Mouse (Mus musculus) MEL (cell line): ENCODE measurements at regions not wholly inside any gene's neighbourhood (a gene's known extent, or its start where the extent isn't known, plus 50 kb on each side); places are given as distances from the start of the nearest gene placed in this dataset.

ENCODE experiments used
- DNase-seq: peaks from one replicate; pipeline ENCODE4 v3.0.0; 2011; ENCODE audit warnings: low read depth, low spot score
- H3K27ac ChIP-seq: 2 replicates; pipeline ENCODE4 v1.5.1; 2012; ENCODE audit warnings: low read depth, mild to moderate bottlenecking, control low read depth, low read length, moderate library complexity; ENCODE audit not compliant: control insufficient read depth
- H3K27me3 ChIP-seq, 2 experiments: fragments of 150-350 bp in 1 of 2; sonication (generic) in 1 of 2; 2 replicates each; pipeline ENCODE4 v1.6.1; 2012; ENCODE audit warnings: low read length in 2 of 2, mild to moderate bottlenecking in 2 of 2, improper control_type of control experiment in 1 of 2, moderate library complexity in 1 of 2; ENCODE audit not compliant: insufficient read depth in 2 of 2, control insufficient read depth in 1 of 2
- H3K36me3 ChIP-seq, 2 experiments: 2 replicates each; pipeline ENCODE4 v1.6.1; 2012 to 2014; ENCODE audit warnings: low read length in 2 of 2, improper control_type of control experiment in 1 of 2, inconsistent platforms in 1 of 2, mild to moderate bottlenecking in 1 of 2; ENCODE audit not compliant: insufficient read depth in 2 of 2, control insufficient read depth in 1 of 2
- H3K4me1 ChIP-seq, 2 experiments: fragments of 150-350 bp in 1 of 2; sonication (generic) in 1 of 2; 2 replicates each; pipeline ENCODE4 v1.6.1; 2012; ENCODE audit warnings: low read length in 2 of 2, improper control_type of control experiment in 1 of 2, mild to moderate bottlenecking in 1 of 2; ENCODE audit not compliant: insufficient read depth in 2 of 2, control insufficient read depth in 1 of 2
- H3K4me3 ChIP-seq, 2 experiments: fragments of 150-350 bp in 1 of 2; sonication (generic) in 1 of 2; 2 replicates each; pipeline ENCODE4 v1.5.1; 2012; ENCODE audit warnings: low read depth in 2 of 2, low read length in 2 of 2, mild to moderate bottlenecking in 2 of 2, moderate library complexity in 2 of 2, control low read depth in 1 of 2, improper control_type of control experiment in 1 of 2; ENCODE audit not compliant: control insufficient read depth in 1 of 2, insufficient read depth in 1 of 2
- H3K79me2 ChIP-seq: 2 replicates; pipeline ENCODE4 v1.6.1; 2012; ENCODE audit warnings: mild to moderate bottlenecking, low read length, moderate library complexity; ENCODE audit not compliant: control insufficient read depth, poor library complexity, insufficient read depth
- H3K9ac ChIP-seq: 2 replicates; pipeline ENCODE4 v1.6.1; 2012; ENCODE audit warnings: low read depth, mild to moderate bottlenecking, control low read depth, low read length, moderate library complexity; ENCODE audit not compliant: control insufficient read depth, poor library complexity, severe bottlenecking
- H3K9me3 ChIP-seq: fragments of 150-350 bp; sonication (generic); replicated peaks from 2 replicates; pipeline ENCODE4 v1.6.1; 2012; ENCODE audit warnings: mild to moderate bottlenecking, low read length, improper control_type of control experiment, moderate library complexity; ENCODE audit not compliant: insufficient read depth
- BHLHE40 ChIP-seq: IDR thresholded peaks from 2 replicates; pipeline ENCODE4 v1.6.1; 2012; ENCODE audit warnings: low read depth, mild to moderate bottlenecking, inconsistent platforms, low read length, improper control_type of control experiment, borderline replicate concordance
- CHD2 ChIP-seq: IDR thresholded peaks from 2 replicates; pipeline ENCODE4 v1.6.1; 2011; ENCODE audit warnings: low read length, improper control_type of control experiment
- E2F4 ChIP-seq: IDR thresholded peaks from 2 replicates; pipeline ENCODE4 v1.6.1; 2011; ENCODE audit warnings: low read depth, low read length, improper control_type of control experiment, borderline replicate concordance
- ETS1 ChIP-seq: IDR thresholded peaks from 2 replicates; pipeline ENCODE4 v1.6.1; 2012; ENCODE audit warnings: low read depth, mild to moderate bottlenecking, inconsistent platforms, low read length, improper control_type of control experiment, moderate library complexity
- GABPA ChIP-seq: IDR thresholded peaks from 2 replicates; pipeline ENCODE4 v1.6.1; 2012; ENCODE audit warnings: low read depth, mild to moderate bottlenecking, inconsistent platforms, low read length, improper control_type of control experiment, moderate library complexity
- GATA1 ChIP-seq: IDR thresholded peaks from 2 replicates; pipeline ENCODE4 v1.6.1; 2011; ENCODE audit warnings: low read depth, low read length, improper control_type of control experiment
- HCFC1 ChIP-seq: IDR thresholded peaks from 2 replicates; pipeline ENCODE4 v1.6.1; 2012; ENCODE audit warnings: low read depth, mild to moderate bottlenecking, inconsistent platforms, low read length, improper control_type of control experiment, moderate library complexity
- JUND ChIP-seq: IDR thresholded peaks from 2 replicates; pipeline ENCODE4 v1.6.1; 2011; ENCODE audit warnings: low read depth, mild to moderate bottlenecking, improper control_type of control experiment, low read length
- KAT2A ChIP-seq: conservative IDR thresholded peaks from 2 replicates; pipeline ENCODE4 v1.6.1; 2012; ENCODE audit warnings: low read depth, low read length, improper control_type of control experiment, inconsistent platforms
- MAX ChIP-seq: IDR thresholded peaks from 2 replicates; pipeline ENCODE4 v1.6.1; 2011; ENCODE audit warnings: low read length, improper control_type of control experiment
- MAZ ChIP-seq: IDR thresholded peaks from 2 replicates; pipeline ENCODE4 v1.6.1; 2012; ENCODE audit warnings: low read depth, mild to moderate bottlenecking, inconsistent platforms, low read length, improper control_type of control experiment
- MEF2A ChIP-seq: IDR thresholded peaks from 2 replicates; pipeline ENCODE4 v1.6.1; 2014; ENCODE audit warnings: low read depth, mild to moderate bottlenecking, inconsistent platforms, low read length, improper control_type of control experiment; ENCODE audit not compliant: poor library complexity, insufficient replicate concordance, severe bottlenecking; ENCODE audit errors: extremely low read depth
- MYB ChIP-seq: IDR thresholded peaks from 2 replicates; pipeline ENCODE4 v1.6.1; 2011; ENCODE audit warnings: mild to moderate bottlenecking, low read depth, low read length, improper control_type of control experiment
- POLR2A ChIP-seq, 2 experiments: IDR thresholded peaks; 2 replicates each; pipeline ENCODE4 v1.6.1; 2011 to 2012; ENCODE audit warnings: low read length in 2 of 2, mild to moderate bottlenecking in 2 of 2, control low read depth in 1 of 2, improper control_type of control experiment in 1 of 2, low read depth in 1 of 2, moderate library complexity in 1 of 2; ENCODE audit not compliant: control insufficient read depth in 1 of 2, insufficient read depth in 1 of 2, poor library complexity in 1 of 2
- RAD21 ChIP-seq: IDR thresholded peaks from 2 replicates; pipeline ENCODE4 v1.6.1; 2011; ENCODE audit warnings: mild to moderate bottlenecking, low read depth, low read length, improper control_type of control experiment
- RCOR1 ChIP-seq: IDR thresholded peaks from 2 replicates; pipeline ENCODE4 v1.6.1; 2012; ENCODE audit warnings: low read depth, mild to moderate bottlenecking, inconsistent platforms, low read length, improper control_type of control experiment
- SIN3A ChIP-seq: IDR thresholded peaks from 2 replicates; pipeline ENCODE4 v1.6.1; 2012; ENCODE audit warnings: low read length, improper control_type of control experiment, inconsistent platforms
- TAL1 ChIP-seq: IDR thresholded peaks from 2 replicates; pipeline ENCODE4 v1.6.1; 2012; ENCODE audit warnings: mild to moderate bottlenecking, inconsistent platforms, low read length, moderate library complexity, mixed read lengths
- UBTF ChIP-seq: IDR thresholded peaks from 2 replicates; pipeline ENCODE4 v1.6.1; 2012; ENCODE audit warnings: low read depth, mild to moderate bottlenecking, inconsistent platforms, low read length, improper control_type of control experiment, moderate library complexity, borderline replicate concordance; ENCODE audit not compliant: insufficient read depth
- ZMIZ1 ChIP-seq: IDR thresholded peaks from 2 replicates; pipeline ENCODE4 v1.6.1; 2012; ENCODE audit warnings: low read depth, mild to moderate bottlenecking, inconsistent platforms, low read length, improper control_type of control experiment, moderate library complexity
- ZNF384 ChIP-seq: IDR thresholded peaks from 2 replicates; pipeline ENCODE4 v1.6.1; 2012; ENCODE audit warnings: low read depth, mild to moderate bottlenecking, inconsistent platforms, low read length, improper control_type of control experiment

DNA sequence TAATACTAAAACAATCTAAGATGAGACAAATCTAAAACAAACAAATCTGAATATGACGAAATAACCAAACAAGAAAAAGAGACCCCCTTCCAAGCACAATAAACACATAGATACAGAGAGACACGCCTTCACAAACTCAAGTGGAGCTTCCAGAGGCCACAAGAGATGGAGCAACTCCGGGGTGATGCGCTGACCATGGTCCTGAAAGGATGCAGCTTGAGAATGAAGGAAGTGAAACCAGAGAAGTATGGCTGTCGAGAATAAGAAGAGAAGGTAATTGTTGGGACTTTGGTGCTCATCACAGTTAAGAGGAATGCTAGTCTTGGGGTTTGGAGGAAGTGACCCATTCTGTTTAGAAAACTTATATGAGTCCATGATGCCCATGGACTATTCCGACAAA, 173.1 kb downstream of the Olfm4 start:
- no peak overlapping the region for H3K4me3 ChIP-seq
- no peaks in the 10 kb centered on the region for H3K4me1 ChIP-seq
- no peak overlapping the region for H3K9ac ChIP-seq
- H3K27ac ChIP-seq = no peak overlapping the region
- H3K79me2 ChIP-seq = no peaks in the 10 kb centered on the region
- no peaks in the 10 kb centered on the region for H3K27me3 ChIP-seq
- peak; percentile 30; the same call in 1 of the 2 replicates for TF ChIP-seq SIN3A
- TF ChIP-seq ZMIZ1 = no peak
- DNase-seq = peak; percentile 73
- no peaks in the 10 kb centered on the region for H3K36me3 ChIP-seq
- no peaks in the 10 kb centered on the region for H3K9me3 ChIP-seq

DNA sequence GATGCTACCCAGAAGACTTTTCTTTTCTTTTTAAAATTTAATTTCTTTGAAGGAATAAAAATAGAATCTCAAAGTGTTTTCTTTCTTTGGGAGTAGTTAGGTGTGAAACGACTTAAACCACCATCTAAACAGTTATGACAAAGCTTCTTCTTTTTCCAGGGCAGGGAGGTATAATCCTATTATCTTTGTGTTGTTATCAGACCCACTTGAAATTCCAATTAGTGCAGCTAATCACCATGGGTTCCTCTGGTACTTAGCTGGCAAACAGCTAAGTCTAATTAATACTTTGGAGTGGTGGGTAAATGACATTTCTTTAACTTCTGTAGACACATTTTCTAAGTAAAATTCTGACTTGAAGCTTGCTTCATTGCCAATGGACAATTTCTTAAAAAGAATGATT, 185.3 kb downstream of the Olfm4 start:
- Histone ChIP-seq H3K4me3 (no peak overlapping the region), H3K36me3 (no peaks in the 10 kb centered on the region), H3K27ac (no peak overlapping the region), H3K79me2 (no peaks in the 10 kb centered on the region), H3K9ac (no peak overlapping the region), H3K27me3 (peaks cover 0 to 2% of the 10 kb centered on the region in 2 experiments; a peak in 1 of 4 replicates), H3K4me1 (no peaks in the 10 kb centered on the region), H3K9me3 (no peaks in the 10 kb centered on the region)
- no peak for DNase-seq
- TF ChIP-seq MEF2A (no peak), RCOR1 (no peak), ZMIZ1 (no peak), POLR2A (IDR thresholded peaks at IDR 0.05; ENCODE audit: control insufficient read depth in 1 of 2, insufficient read depth in 1 of 2, low read depth in 1 of 2, low read length in 2 of 2, poor library complexity in 1 of 2) (no peak), TAL1 (no peak), MAX (no peak), BHLHE40 (no peak)

DNA sequence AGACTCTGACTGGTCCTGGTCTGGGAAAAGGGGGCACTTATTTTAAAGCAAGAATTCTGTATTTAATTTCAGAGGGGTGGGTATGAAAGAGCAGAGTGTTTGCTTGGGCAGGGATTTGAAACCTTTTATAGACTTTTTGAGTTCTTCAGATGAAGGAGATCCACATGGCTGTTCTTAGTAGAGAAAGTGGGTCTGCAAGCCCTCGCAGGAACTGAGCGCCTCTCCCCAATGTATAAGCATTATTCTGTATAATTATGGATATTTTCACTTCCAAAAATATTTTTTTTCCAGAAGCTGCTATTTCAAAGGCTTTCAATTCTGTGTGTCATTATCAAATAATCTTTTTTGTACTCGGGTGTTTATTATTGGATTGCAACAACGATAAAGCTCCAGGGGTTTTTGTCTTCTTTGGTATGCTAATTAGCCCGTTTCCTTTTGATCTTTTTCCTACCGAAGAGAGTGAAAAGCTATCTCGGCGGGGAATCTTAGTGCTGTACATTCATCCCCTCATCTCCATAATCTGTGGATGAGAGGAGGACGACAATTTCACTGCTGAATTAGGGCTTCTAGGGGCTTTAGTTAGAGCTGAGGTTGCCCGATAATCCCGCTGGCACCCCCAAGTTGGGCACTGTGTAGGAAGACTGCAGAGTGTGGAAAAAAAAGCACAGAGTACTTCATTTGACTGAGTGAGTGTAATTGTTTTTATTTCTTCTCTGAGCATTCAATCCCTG, 186.7 kb downstream of the Olfm4 start:
- Histone ChIP-seq H3K79me2 (no peaks in the 10 kb centered on the region), H3K4me1 (no peaks in the 10 kb centered on the region), H3K9ac (no peak overlapping the region), H3K36me3 (no peaks in the 10 kb centered on the region), H3K27ac (no peak overlapping the region), H3K4me3 (no peak overlapping the region), H3K27me3 (peaks cover 0 to 2% of the 10 kb centered on the region in 2 experiments; a peak in 1 of 4 replicates), H3K9me3 (no peaks in the 10 kb centered on the region)
- TF ChIP-seq ZMIZ1 = no peak
- TF ChIP-seq GABPA = no peak
- no peak for TF ChIP-seq MAX
- TF ChIP-seq KAT2A = no peak
- TF ChIP-seq ZNF384 = no peak
- no peak for TF ChIP-seq JUND
- no peak for TF ChIP-seq SIN3A
- TF ChIP-seq ETS1 = no peak
- no peak for TF ChIP-seq GATA1
- no peak for TF ChIP-seq MAZ
- no peak for TF ChIP-seq E2F4
- no peak for TF ChIP-seq CHD2
- TF ChIP-seq MYB = no peak
- TF ChIP-seq HCFC1 = no peak
- TF ChIP-seq RAD21 = no peak
- no peak for TF ChIP-seq UBTF
- TF ChIP-seq TAL1 = no peak
- DNase-seq = no peak
